Mouse (Mus musculus) hematopoietic stem cell, adult 5-6 weeks (primary cell): ENCODE measurements around the gene Pola1. TPM values are rescaled to one million over a fixed set of nuclear protein-coding genes. Genes with fewer than 3 reads are reported as not detected.
"Not testable (repeated sequence)": the region's sequence is repeated elsewhere in the genome, so short reads cannot be mapped to it uniquely, and the experiment has no call there.

ENCODE experiments used
- ATAC-seq, 2 experiments: fragments of 125-278 bp in 1 of 2; replicated peaks in 1 of 2; 2 replicates each; pipeline ENCODE4 v1.8.0; 2016 to 2017; ENCODE audit warnings: inconsistent platforms in 2 of 2, mild to moderate bottlenecking in 2 of 2, moderate number of reproducible peaks in 2 of 2, low read depth in 1 of 2, moderate TSS enrichment in 1 of 2; ENCODE audit not compliant: low FRiP score in 2 of 2, poor library complexity in 2 of 2, severe bottlenecking in 2 of 2, insufficient read depth in 1 of 2, low TSS enrichment in 1 of 2
- total RNA-seq: library from RNA; stranded (forward); fragments of 172-1452, 232-1000 nt; gene quantifications from 2 replicates; pipeline ENCODE4 v1.2.3, GENCODE M21; 2017

The Pola1 gene
- total RNA-seq, 1 experiment from 2014 or later, result 133 TPM

GRCm38 (mm10) chrX:93539779-93540178, 92.2 kb downstream of the Pola1 start:
- ATAC-seq, result no peak

- ATAC-seq, result no peak
These were observed 129.0 kb downstream of the Pola1 start for GRCm38 (mm10) chrX:93502865-93503353.

DNA sequence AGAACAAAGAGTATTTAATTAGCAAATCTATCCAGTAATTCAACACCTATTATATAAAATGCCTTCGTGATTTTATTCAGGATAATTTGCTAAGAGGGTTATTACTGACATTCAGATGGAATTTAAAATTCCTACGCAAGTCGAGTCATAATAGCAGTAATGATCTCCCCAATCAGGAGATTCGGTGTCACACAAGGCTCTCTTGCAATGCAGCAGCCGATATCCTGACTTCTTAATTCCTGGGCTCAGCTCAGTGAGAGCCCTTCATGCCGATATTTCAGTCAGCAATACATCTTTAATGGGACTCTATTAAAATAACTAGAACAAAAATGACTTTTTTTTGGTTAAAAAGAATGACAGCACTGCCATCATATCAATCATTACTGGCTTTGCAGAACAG, 134.4 kb downstream of the Pola1 start:
- no peak for ATAC-seq

- ATAC-seq, result no peak
These were observed 166.2 kb downstream of the Pola1 start for GRCm38 (mm10) chrX:93465711-93466110.

DNA sequence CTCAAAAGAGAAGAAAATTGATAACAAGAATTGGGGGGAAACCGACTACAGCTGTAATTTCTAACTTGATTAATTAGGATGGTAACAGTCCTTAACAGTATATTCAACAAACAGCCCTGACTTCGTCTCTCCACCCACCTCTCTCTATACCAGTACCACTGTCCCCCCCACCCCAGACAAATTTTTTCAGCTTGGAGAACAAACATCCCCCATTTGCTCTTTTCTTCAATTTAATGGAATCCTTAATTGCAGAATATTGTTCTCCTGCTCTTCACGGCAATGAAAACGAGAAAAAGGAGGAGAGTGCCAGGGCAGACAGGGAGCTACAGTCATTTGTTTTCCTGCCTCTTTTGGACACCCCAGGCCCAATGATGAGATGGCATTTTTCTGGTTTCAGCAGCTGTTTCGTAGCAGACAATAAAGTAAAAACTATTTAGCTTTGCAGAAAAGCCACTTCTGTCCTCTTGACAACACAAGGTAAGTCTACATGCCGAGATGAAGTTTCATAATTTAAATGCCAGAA, 202.2 kb downstream of the Pola1 start:
- ATAC-seq, result no peak

DNA sequence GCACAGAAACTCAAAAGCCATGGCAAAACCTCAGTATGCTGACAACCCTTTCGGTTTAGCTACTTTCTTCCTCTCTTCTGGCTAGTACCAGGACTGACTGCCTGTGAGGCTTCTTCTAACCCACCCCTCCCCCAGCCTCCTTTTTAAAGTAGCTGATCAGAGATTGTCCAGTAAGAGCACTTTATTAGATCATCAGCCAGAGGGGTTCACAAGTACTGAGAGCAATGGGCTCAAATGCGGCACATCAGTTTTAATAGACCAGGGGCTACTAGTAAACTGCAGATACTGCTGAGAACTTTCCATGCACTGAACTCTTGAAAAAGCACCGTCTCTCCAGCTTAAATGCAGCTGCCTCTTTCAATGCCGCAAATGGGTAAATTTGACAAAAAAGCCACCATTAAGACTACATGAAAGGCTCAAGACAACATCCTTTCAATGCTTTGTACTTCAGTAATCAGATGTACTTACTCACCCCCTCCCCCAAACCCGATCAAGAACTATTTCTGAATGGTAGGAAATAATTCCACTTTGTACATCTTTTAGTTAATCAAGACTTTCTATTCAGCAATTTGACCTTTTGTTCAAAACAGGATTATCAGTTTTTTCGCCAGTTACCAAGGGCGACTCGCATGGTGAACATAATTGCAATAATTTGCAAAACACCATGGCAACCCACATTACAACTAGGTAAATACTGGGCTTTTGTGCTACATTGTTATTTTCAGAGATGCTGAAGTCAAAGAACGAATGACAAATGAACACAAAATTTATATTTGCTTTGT, 202.8 kb downstream of the Pola1 start:
- ATAC-seq, result no peak

DNA sequence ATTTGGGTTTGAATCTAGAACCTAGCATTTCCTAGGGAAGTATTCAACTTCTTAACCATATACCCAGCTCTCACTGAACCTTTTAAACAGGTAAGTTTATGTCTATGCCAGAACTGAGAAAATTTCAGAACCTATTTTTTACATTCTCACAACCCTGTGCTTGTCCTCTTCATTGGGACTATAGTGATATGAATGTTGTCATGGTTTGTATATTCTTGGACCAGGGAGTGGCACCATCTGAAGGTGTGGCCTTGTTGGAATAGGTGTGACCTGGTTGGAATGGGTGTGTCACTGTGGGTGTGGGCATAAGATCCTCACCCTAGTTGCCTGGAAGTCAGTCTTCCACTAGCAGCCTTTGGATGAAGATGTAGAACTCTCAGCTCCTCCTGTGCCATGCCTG, 231.1 kb downstream of the Pola1 start:
- ATAC-seq, result not testable (repeated sequence)

DNA sequence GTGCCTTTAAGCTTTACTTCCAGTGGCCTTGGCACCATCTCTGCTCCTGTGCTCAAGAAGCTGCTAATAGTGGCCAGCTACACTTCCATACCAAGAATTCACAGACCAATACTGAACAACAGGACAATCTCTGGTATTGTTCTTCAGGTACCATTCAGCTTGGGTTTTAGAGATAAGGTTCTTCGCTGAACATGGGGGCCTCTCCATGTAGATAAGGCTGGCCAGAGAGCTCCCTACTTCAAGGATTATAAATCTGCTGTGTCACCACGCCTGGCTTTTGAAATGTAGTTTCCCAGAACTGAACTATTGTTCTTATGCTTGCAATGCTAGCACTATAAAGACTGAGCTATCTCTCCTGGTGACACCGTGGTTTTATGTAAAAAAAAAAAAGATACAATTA, 234.9 kb downstream of the Pola1 start:
- ATAC-seq, result no peak

- ATAC-seq, result no peak
These were observed 254.5 kb downstream of the Pola1 start for GRCm38 (mm10) chrX:93377285-93377972.

GRCm38 (mm10) chrX:93373503-93373902, 258.5 kb downstream of the Pola1 start:
- no peak for ATAC-seq

DNA sequence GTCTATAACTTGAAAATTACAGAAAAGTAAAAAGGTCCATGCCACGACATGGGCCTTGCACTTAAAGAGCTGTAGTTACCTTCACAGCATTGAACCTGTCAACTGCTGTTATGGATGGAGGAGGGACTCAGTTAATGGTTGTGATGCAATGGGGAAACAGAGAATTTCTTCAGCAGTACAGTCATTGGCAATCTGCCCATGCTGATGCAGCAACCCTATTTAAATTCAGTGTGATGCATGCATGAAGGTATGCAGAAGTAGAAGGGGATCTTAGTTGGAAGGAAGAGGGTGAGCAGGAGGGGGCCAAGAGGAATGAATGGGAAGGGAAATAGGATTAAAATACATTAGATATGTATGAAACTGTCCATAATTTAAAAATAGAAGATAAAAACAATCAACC, 262.2 kb downstream of the Pola1 start:
- no peak for ATAC-seq

DNA sequence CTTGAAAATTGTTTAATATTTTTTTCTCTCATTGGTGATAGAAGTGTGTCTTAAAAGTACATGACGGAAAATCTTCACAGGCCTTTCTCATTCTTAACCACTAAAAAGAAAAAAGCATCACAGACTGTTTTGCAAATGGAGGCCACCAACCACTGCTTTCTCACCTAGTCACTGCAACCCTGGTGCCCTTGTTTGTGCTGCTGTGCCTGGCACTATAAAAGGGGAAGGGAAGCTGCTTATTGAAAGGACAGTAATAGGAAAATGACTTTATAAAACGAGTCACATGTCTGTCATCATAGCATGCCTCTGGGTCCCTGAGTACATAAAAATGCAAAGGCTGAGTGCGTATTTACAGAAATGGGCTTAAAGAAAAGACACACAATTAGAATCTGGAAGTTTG, 263.7 kb downstream of the Pola1 start:
- ATAC-seq, result no peak

- ATAC-seq, result no peak
These were observed 310.6 kb downstream of the Pola1 start for GRCm38 (mm10) chrX:93321336-93321735.

- no peak for ATAC-seq
These were observed 312.0 kb downstream of the Pola1 start for GRCm38 (mm10) chrX:93319979-93320378.

DNA sequence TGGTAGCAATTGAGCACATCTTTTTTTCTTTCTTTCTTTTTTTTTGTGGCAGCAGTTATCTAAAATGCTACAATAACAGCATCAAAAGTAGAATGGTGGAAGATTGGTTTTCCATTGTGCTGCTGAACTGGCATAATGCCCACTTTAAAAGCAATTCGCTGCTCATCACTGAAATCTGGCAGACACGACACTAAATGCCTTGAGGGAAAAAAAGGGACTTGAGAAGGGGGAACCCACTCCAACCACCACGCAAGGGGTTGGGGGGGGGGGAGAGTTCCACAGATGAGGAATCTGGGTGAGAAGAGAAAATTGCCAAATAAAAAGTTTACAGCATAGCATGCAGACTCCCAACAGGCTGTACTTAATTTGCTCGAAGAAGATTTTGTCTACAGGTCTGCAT, 314.4 kb downstream of the Pola1 start:
- ATAC-seq, result no peak

DNA sequence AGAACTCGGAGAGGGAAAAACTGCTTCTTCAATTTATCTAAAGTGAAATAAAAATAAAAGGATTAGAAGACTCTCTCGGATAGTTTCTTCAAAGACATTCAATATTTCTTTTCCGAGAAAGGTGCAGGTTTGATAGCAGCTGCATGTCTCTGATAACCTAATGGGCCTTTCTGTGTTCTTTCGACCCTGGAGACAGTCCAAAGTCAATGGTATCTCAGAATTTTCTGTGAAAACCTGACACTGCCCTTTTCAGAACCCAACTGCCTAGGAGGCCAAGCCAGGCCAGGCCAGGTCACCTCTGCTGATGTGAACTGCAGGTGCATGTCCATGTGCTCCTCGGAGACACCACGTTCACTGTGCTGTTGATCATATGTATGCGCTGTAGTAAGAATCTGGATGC, 326.2 kb downstream of the Pola1 start:
- ATAC-seq, result no peak

GRCm38 (mm10) chrX:93301798-93302197, 330.2 kb downstream of the Pola1 start:
- no peak for ATAC-seq

GRCm38 (mm10) chrX:93300183-93300815, 331.7 kb downstream of the Pola1 start:
- ATAC-seq, result no peak
